Mouse (Mus musculus): Measurements from ENCODE around the gene Gm21797.
"Not testable (repeated sequence)": the region's sequence is repeated elsewhere in the genome, so short reads cannot be mapped to it uniquely, and the experiment has no call there.

Gene Gm21797

GRCm38 (mm10) chrY:40775665-40776064, at the start of gene Gm21797:
Gene Gm21797, minus strand, starts transcription at chrY:40775765.
- DNase-seq (ENCODE audit: low read depth, low spot score), result not testable (repeated sequence)

- DNase-seq (ENCODE audit: low read depth, low spot score), result not testable (repeated sequence)
These were observed 29.0 kb upstream of the Gm21797 start, which contains the start of gene Gm20795 for GRCm38 (mm10) chrY:40804614-40805013. Gene Gm20795, plus strand, starts transcription at chrY:40804914.

All from mesoderm, embryonic 11.5 days (tissue).